Mouse (Mus musculus) forebrain, embryonic 16.5 days (tissue): ENCODE data around the gene Lrrc36. TPM values are rescaled to one million over a fixed set of nuclear protein-coding genes. Genes with fewer than 3 reads are reported as not detected.

Experiments
- ATAC-seq: fragments of 200-750 bp; cut with Nextera tagmentation; 2 replicates; pipeline ENCODE4 v1.8.0; 2017; ENCODE audit warnings: mild to moderate bottlenecking, moderate library complexity
- H3K27ac ChIP-seq: fragments of 300-500 bp; sonication (generic); 2 replicates; pipeline ENCODE4 v1.5.1; 2014; ENCODE audit warnings: low read length, control low read depth
- H3K27me3 ChIP-seq: fragments of 300-500 bp; sonication (generic); replicated peaks from 2 replicates; pipeline ENCODE4 v1.6.1; 2014; ENCODE audit warnings: low read length; ENCODE audit not compliant: control insufficient read depth, insufficient read depth
- H3K36me3 ChIP-seq: fragments of 300-500 bp; sonication (generic); 2 replicates; pipeline ENCODE4 v1.6.1; 2014; ENCODE audit not compliant: control insufficient read depth, insufficient read depth
- H3K4me1 ChIP-seq: fragments of 300-500 bp; sonication (generic); replicated peaks from 2 replicates; pipeline ENCODE4 v1.6.1; 2014; ENCODE audit warnings: low read length; ENCODE audit not compliant: control insufficient read depth, insufficient read depth
- H3K4me2 ChIP-seq: fragments of 300-500 bp; sonication (generic); 2 replicates; pipeline ENCODE4 v1.6.1; 2014; ENCODE audit warnings: mild to moderate bottlenecking, low read length, control low read depth
- H3K4me3 ChIP-seq: fragments of 300-500 bp; sonication (generic); replicated peaks from 2 replicates; pipeline ENCODE4 v1.5.1; 2014; ENCODE audit warnings: mild to moderate bottlenecking, low read length, control low read depth
- H3K9ac ChIP-seq: fragments of 300-500 bp; sonication (generic); replicated peaks from 2 replicates; pipeline ENCODE4 v1.6.1; 2014; ENCODE audit warnings: low read depth, low read length, control low read depth
- H3K9me3 ChIP-seq: fragments of 300-500 bp; sonication (generic); 2 replicates; pipeline ENCODE4 v1.6.1; 2016; ENCODE audit warnings: low read length; ENCODE audit not compliant: control insufficient read depth
- WGBS: fragments of 180-500 bp; shearing (Covaris S2); extraction: QIAGEN DNeasy Blood & Tissue Kit; methylation state at CpG from one replicate; pipeline ENCODE4 v1.1.7; 2014; 5-methylcytosine and 5-hydroxymethylcytosine counted together
- polyA plus RNA-seq: library from polyadenylated mRNA; unstranded; fragments of >200 nt; fragmentation: Nextera tagmentation; extraction: Ambion mirVana; gene quantifications from 2 replicates; pipeline ENCODE4 v1.2.1, GENCODE M21; 2015

Lrrc36 gene
- polyA plus RNA-seq, 1 experiment from 2014 or later = 0.37 TPM

DNA sequence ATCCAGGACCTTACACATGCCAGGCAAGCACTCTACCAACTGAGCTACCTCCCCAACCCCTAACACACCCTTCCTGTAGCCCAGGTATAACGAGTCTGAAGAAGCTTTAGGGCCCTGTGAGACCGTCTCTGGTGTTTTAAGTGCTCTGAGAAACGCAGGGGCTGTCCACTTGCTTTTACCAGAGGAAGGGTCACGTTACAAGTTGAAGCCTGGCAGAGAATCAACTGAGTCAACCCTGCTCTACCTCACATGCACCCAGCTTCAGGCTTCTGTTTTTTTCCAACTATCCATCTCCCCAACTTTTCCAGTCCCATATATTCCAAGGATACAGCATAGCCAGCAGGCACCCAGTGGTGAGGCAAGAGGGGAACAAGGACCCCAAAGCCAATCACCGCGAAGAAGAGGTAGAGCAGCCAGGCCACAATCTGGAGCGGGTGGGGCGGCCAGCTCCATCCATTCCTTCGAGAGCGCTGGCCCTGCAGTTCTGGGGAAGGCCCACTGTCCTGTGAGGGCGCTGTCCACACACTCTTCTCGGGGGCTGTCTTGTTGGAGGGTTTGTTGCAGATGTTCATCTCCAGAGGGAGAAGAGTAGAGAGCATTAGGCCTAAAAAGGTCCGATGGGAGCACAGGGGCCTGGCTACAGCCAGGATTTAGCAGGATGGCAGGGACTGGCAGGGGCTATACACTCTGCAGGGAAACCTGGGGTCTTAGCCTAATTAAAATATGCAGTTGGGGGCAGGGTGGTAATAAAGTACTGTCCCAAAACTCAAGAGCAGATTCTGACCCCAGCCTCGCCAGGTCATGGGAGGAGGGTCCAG, 70.0 kb downstream of the Lrrc36 start:
- H3K27me3 ChIP-seq = no peaks in the 10 kb centered on the region
- ATAC-seq = no peak
- H3K4me2 ChIP-seq = no peak overlapping the region
- 36% methylated on average over 14 of the region's 14 CpGs for WGBS
- H3K4me1 ChIP-seq = no peaks in the 10 kb centered on the region
- no peak overlapping the region for H3K4me3 ChIP-seq
- no peak overlapping the region for H3K27ac ChIP-seq
- no peak overlapping the region for H3K9ac ChIP-seq
- no peaks in the 10 kb centered on the region for H3K9me3 ChIP-seq
- no peaks in the 10 kb centered on the region for H3K36me3 ChIP-seq

DNA sequence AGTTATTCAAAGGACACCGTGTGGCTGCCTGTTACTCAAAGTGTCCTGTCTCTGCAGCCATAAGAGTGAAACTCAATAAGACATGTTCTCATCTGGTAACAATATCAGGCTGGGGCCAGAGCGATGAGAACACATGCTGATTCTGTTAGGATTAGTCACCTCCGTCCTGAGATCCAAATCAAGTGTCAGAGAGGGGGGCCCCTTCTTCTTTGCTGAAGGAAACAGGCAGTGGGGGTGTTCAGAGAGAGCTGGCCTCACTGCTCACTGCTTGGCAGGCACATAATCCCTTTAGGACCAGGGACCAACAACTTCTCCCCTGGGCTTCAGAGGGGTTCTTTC, 70.6 kb downstream of the Lrrc36 start:
- Histone ChIP-seq H3K9ac (no peak overlapping the region), H3K4me3 (no peak overlapping the region), H3K36me3 (no peaks in the 10 kb centered on the region), H3K27me3 (no peaks in the 10 kb centered on the region), H3K9me3 (no peaks in the 10 kb centered on the region), H3K4me1 (no peaks in the 10 kb centered on the region), H3K4me2 (no peak overlapping the region), H3K27ac (no peak overlapping the region)
- 44% methylated on average over 3 of the region's 3 CpGs for WGBS
- ATAC-seq = no peak

DNA sequence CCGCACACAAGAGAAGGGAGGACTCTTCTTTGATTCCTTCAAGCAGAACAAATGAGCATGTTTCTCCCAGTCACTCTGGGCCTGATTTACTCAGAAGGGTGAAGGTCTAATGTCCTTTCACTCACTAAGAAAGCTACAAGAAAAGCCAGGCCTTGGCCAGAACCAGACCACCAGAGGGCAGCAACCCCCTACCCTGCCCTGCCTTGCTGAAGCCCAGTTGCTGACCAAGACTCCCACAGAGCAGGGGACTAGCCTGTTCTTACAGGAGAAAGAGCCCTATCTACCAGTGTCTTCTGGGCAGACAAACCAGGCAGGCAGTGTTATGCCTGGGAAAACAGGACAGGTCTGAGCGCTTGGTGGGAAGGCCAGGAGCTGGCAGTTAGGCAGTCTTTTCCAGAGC, 71.0 kb downstream of the Lrrc36 start:
- Histone ChIP-seq H3K27me3 (no peaks in the 10 kb centered on the region), H3K36me3 (no peaks in the 10 kb centered on the region), H3K9ac (no peak overlapping the region), H3K9me3 (no peaks in the 10 kb centered on the region), H3K4me3 (no peak overlapping the region), H3K4me2 (no peak overlapping the region), H3K27ac (no peak overlapping the region), H3K4me1 (no peaks in the 10 kb centered on the region)
- ATAC-seq = peak; percentile 31; the same call in 1 of the 2 replicates
- 28% methylated on average over 2 of the region's 2 CpGs for WGBS

DNA sequence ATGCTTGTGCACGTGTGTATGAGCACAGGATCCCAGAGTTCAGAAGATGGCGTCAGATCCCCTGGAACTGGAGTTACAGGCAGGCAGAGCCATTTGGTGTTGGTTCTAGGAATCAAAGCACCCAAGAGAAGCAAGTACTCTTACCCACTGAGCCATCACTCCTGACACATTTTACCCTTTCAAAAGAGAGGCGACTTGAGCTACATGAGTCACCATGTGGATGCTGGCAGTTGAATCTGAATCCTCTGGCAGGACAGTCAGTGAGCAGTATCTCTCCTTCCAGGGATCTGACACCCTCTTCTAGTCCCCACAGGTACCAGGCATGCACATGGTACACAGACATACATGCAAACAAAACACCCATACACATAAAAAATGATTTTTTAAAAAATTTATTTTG, 74.7 kb downstream of the Lrrc36 start:
- no peaks in the 10 kb centered on the region for H3K27me3 ChIP-seq
- no peaks in the 10 kb centered on the region for H3K9me3 ChIP-seq
- no peak overlapping the region for H3K9ac ChIP-seq
- no peaks in the 10 kb centered on the region for H3K4me1 ChIP-seq
- WGBS = 68% methylated on average over 3 of the region's 3 CpGs
- H3K27ac ChIP-seq = no peak overlapping the region
- H3K36me3 ChIP-seq = no peaks in the 10 kb centered on the region
- H3K4me2 ChIP-seq = no peak overlapping the region
- ATAC-seq = no peak
- H3K4me3 ChIP-seq = no peak overlapping the region

DNA sequence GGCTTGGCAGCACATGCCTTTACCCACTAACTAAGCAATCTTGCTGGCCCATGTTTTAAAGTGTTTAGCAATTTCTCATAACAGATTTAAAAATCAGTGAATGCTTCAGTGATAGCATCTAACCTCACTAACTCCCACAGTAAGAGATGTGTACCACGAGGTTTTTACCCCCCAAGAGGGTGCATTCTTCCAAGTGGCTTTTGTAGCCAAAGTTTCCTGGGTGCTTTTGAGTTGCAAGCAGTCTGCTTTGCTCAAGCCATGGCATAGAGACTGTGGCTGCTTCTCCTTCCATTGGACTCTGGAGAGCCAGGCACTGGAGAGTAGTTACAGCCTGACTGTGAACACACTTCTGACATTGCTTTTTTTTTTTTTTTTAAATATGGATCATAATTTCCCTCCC, 75.9 kb downstream of the Lrrc36 start:
- WGBS = 41% methylated on average over 1 of the region's 1 CpGs
- Histone ChIP-seq H3K4me3 (no peak overlapping the region), H3K27ac (no peak overlapping the region), H3K4me2 (no peak overlapping the region), H3K9ac (no peak overlapping the region), H3K9me3 (no peaks in the 10 kb centered on the region), H3K4me1 (no peaks in the 10 kb centered on the region), H3K27me3 (no peaks in the 10 kb centered on the region), H3K36me3 (no peaks in the 10 kb centered on the region)
- ATAC-seq = no peak

DNA sequence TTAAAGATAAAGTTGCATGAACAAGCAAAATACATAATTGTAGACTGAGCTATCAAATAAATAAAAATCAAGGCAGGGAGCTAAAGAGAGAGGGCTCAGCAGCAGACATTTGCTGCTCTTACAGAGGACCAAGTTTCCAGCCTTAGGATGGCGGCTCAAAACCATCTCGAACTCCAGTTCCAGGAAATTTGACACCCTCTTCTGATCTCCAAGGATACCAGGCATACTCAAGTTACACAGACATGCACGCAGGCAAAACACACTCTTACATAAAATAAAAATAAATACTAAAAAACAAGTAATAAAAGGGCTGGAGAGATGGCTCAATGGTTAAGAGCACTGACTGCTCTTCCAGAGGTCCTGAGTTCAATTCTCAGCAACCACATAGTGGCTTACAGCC, 80.1 kb downstream of the Lrrc36 start:
- 66% methylated on average over 3 of the region's 3 CpGs for WGBS
- Histone ChIP-seq H3K9me3 (no peaks in the 10 kb centered on the region), H3K4me3 (no peak overlapping the region), H3K9ac (no peak overlapping the region), H3K4me1 (peaks cover 15% of the 10 kb centered on the region), H3K36me3 (no peaks in the 10 kb centered on the region), H3K4me2 (no peak overlapping the region), H3K27ac (no peak overlapping the region), H3K27me3 (no peaks in the 10 kb centered on the region)
- no peak for ATAC-seq

DNA sequence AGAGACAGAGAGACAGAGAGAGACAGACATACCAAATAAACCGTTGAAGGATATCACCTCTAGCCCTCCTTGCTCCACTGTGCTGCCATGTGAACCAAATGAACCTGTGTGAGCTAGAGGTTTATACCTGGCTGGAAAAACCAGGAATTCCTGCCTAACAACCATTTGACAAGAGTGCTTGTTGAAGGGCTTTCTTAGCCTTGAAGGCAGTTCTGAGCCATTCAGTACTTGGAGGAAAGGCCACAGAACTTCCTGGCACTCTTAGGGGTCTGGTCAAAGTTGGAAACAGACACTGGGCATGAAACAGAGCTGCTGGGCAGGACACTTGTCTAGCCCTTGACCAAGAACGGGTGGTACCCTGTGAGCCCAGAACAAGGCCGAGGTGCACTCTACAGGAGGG, 81.2 kb downstream of the Lrrc36 start:
- no peaks in the 10 kb centered on the region for H3K27me3 ChIP-seq
- H3K4me1 ChIP-seq = peaks cover 15% of the 10 kb centered on the region
- no peak overlapping the region for H3K4me2 ChIP-seq
- no peak for ATAC-seq
- no peaks in the 10 kb centered on the region for H3K36me3 ChIP-seq
- no peaks in the 10 kb centered on the region for H3K9me3 ChIP-seq
- H3K9ac ChIP-seq = no peak overlapping the region
- H3K27ac ChIP-seq = no peak overlapping the region
- no peak overlapping the region for H3K4me3 ChIP-seq
- 88% methylated on average over 3 of the region's 3 CpGs for WGBS

DNA sequence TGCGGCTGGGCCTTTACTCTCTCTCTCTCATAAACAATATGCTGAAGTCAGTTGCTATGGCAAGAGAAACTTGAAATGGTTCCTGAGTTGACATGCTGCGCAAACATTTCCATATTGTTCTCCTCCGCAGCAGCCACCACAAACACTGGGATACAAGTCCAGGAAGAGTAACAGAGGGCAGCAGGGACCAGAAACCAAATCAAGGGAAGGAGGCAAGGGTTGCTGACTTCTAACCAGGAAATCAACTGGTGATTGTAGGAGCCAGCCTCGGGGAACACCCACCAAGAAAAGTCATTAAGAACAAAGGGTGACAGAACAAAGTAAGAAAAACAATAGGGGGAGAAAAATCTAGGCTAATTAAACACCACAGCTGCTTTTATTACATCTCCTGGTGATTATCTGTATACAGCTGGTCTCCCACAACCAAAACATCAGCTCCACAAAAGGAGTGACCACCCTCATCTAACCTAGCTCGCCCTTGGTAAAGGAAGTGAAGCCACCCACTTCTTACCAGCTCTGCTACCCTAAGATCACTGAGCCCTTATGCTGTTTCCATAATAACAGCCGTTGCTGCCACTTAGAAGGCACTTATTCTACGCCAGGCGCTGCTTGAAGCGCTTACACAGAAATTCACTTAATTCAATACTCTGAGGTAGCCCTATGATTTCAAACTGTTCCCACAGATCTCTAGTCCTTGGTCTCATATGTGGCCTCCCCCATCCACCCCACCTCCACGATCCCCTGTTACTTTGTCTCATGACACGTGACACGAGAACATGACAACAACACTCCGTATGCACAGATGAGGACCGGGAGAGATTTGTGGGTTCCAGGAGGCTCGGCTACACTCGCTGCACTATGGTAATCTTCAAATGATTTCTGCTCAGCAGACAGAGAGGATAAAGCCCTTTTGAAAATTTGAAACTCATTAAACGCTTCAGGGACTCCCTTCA, 82.3 kb downstream of the Lrrc36 start:
- Histone ChIP-seq H3K4me2 (peak overlapping the region; percentile 98), H3K4me3 (peak overlapping the region; percentile 84), H3K27me3 (no peaks in the 10 kb centered on the region), H3K36me3 (no peaks in the 10 kb centered on the region), H3K4me1 (peaks cover 15% of the 10 kb centered on the region), H3K9ac (peak overlapping the region; percentile 90), H3K9me3 (no peaks in the 10 kb centered on the region), H3K27ac (no peak overlapping the region; the same call in 1 of the 2 replicates)
- 23% methylated on average over 17 of the region's 17 CpGs for WGBS
- ATAC-seq = peak; percentile 18; the same call in 1 of the 2 replicates

DNA sequence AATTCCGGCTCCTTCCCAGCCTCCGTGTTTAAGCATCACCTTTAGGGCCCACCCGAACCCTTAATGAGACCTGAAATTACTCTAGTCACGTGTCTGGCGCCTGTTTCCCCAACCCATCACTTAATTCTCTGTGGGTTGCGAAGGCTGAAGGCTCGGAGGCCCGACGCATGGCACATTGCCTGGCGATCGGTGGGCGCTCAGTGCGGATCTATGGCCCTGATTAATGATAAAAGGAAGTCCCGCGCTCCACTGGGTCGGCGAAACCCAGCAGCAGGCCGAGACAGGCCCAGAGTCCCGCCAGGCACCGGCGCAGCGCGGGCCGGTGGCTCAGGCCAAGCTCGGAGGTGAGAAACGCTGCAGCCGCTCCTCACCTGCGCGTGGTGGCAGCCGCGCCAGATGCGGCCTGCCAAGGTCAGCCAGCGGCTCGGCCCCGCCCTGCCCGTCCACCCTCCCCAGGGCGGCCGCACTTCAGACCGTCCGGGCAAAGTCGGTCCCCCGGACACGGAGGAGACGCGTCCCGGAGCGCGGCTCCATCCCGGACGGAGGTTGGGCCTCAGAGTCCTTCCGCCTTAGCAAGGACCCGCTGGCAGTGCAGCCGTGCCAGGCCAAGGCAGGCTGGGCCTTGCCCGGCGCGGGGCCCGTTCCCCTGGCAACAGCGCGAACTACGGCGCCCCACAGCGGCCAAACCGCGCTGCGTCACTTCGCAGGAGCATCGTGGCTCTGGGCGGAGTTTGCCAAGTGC, 83.2 kb downstream of the Lrrc36 start, which contains the start of gene Zdhhc1:
Gene Zdhhc1, minus strand, starts transcription at position 464 of the 742 bp plus-strand sequence.
- peak within 1 kb of the TSS; percentile 90 for H3K9ac ChIP-seq
- H3K27me3 ChIP-seq = no peaks in the 10 kb centered on the region
- H3K4me2 ChIP-seq = peak within 1 kb of the TSS; percentile 98
- H3K4me3 ChIP-seq = peak within 1 kb of the TSS; percentile 84
- peak within 1 kb of the TSS; percentile 62 for H3K27ac ChIP-seq
- no peaks in the 10 kb centered on the region for H3K36me3 ChIP-seq
- peaks cover 15% of the 10 kb centered on the region for H3K4me1 ChIP-seq
- WGBS = under 1% methylated on average over 67 of the region's 68 CpGs
- peak; percentile 90 for ATAC-seq
- no peaks in the 10 kb centered on the region for H3K9me3 ChIP-seq
